Mouse (Mus musculus): ENCODE measurements around the gene Dab1. TPM values are rescaled to one million over a fixed set of nuclear protein-coding genes. Genes with fewer than 3 reads are reported as not detected.

Dab1 gene
- total and polyA plus RNA-seq, 3 experiments, result not detected

DNA sequence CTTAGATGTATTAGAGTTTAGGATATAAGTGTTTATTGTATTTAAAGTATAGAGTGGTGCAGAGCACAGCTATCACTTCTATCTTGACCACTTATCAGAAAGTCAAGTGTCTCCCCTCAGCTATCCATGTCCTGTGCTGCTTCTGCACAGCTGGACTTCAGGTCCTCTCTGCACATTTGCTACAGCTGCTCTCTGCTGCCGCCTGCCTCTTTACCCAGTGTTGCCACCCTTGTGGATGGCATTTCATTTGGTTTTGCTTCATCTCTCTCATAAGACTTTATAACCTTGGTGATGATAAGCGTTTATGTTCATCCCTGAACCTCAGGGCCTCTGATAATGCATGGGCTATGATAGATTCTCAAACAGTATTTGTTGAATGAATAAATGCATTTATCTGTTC lies 919.9 kb downstream of the Dab1 start:
- Histone ChIP-seq H3K27me3 (ENCODE audit: control insufficient read depth in 1 of 2, insufficient read depth in 2 of 2, low read length in 2 of 2) (no peaks in the 10 kb centered on the region), H3K79me2 (ENCODE audit: control insufficient read depth, insufficient read depth, low read length, poor library complexity) (no peaks in the 10 kb centered on the region), H3K4me1 (ENCODE audit: control insufficient read depth in 1 of 2, insufficient read depth in 2 of 2, low read length in 2 of 2) (no peaks in the 10 kb centered on the region), H3K36me3 (ENCODE audit: control insufficient read depth in 1 of 2, insufficient read depth in 2 of 2, low read length in 2 of 2) (no peaks in the 10 kb centered on the region), H3K27ac (ENCODE audit: control insufficient read depth, low read depth, low read length) (no peak overlapping the region), H3K9me3 (replicated peaks; ENCODE audit: insufficient read depth, low read length) (no peaks in the 10 kb centered on the region; the same call in 1 of the 2 replicates), H3K4me3 (ENCODE audit: control insufficient read depth in 1 of 2, insufficient read depth in 1 of 2, low read depth in 2 of 2, low read length in 2 of 2) (no peak overlapping the region), H3K9ac (ENCODE audit: control insufficient read depth, low read depth, low read length, poor library complexity, severe bottlenecking) (no peak overlapping the region)
- no peak for DNase-seq (ENCODE audit: low read depth, low spot score)
- TF ChIP-seq TAL1 (IDR thresholded peaks at IDR 0.05; ENCODE audit: low read length) (no peak), SIN3A (IDR thresholded peaks at IDR 0.05; ENCODE audit: low read length) (no peak), ETS1 (IDR thresholded peaks at IDR 0.05; ENCODE audit: low read depth, low read length) (no peak), POLR2AphosphoS2 (IDR thresholded peaks at IDR 0.05; ENCODE audit: low read length) (no peak), EP300 (IDR thresholded peaks at IDR 0.05; ENCODE audit: low read depth in 1 of 2, low read length in 2 of 2) (no peak), POLR2AphosphoS5 (IDR thresholded peaks at IDR 0.05; ENCODE audit: borderline replicate concordance, low read depth, low read length) (no peak), RCOR1 (IDR thresholded peaks at IDR 0.05; ENCODE audit: low read depth, low read length) (no peak), POLR2A (IDR thresholded peaks at IDR 0.05; ENCODE audit: control insufficient read depth in 1 of 2, insufficient read depth in 1 of 2, low read depth in 1 of 2, low read length in 2 of 2, poor library complexity in 1 of 2) (no peak), MYB (IDR thresholded peaks at IDR 0.05; ENCODE audit: low read depth, low read length) (no peak), RAD21 (IDR thresholded peaks at IDR 0.05; ENCODE audit: low read depth, low read length) (no peak), MEF2A (IDR thresholded peaks at IDR 0.05; ENCODE audit: extremely low read depth, insufficient replicate concordance, low read depth, low read length, poor library complexity, severe bottlenecking) (no peak), UBTF (IDR thresholded peaks at IDR 0.05; ENCODE audit: borderline replicate concordance, insufficient read depth, low read depth, low read length) (no peak)

- no peaks in the 10 kb centered on the region for H3K4me1 ChIP-seq (ENCODE audit: control insufficient read depth in 1 of 2, insufficient read depth in 2 of 2, low read length in 2 of 2)
- TF ChIP-seq CHD2 (IDR thresholded peaks at IDR 0.05; ENCODE audit: low read length) (no peak), RCOR1 (IDR thresholded peaks at IDR 0.05; ENCODE audit: low read depth, low read length) (no peak), CTCF (IDR thresholded peaks at IDR 0.05 in 2 of 3, conservative IDR thresholded peaks at IDR 0.05 in 1 of 3; ENCODE audit: control insufficient read depth in 1 of 3, insufficient read depth in 1 of 3, low read depth in 2 of 3, low read length in 3 of 3, poor library complexity in 1 of 3, severe bottlenecking in 1 of 3) (no peak), ELF1 (IDR thresholded peaks at IDR 0.05; ENCODE audit: low read depth, low read length) (no peak), JUND (IDR thresholded peaks at IDR 0.05; ENCODE audit: low read depth, low read length) (no peak), E2F4 (IDR thresholded peaks at IDR 0.05; ENCODE audit: borderline replicate concordance, low read depth, low read length) (no peak), GATA1 (IDR thresholded peaks at IDR 0.05; ENCODE audit: low read depth, low read length) (no peak), POLR2AphosphoS5 (IDR thresholded peaks at IDR 0.05; ENCODE audit: borderline replicate concordance, low read depth, low read length) (no peak), MYC (IDR thresholded peaks at IDR 0.05; ENCODE audit: low read depth, low read length) (no peak), MAFK (IDR thresholded peaks at IDR 0.05; ENCODE audit: borderline replicate concordance, low read depth, low read length) (no peak), MYB (IDR thresholded peaks at IDR 0.05; ENCODE audit: low read depth, low read length) (no peak), ZC3H11A (IDR thresholded peaks at IDR 0.05; ENCODE audit: low read depth, low read length) (no peak), MEF2A (IDR thresholded peaks at IDR 0.05; ENCODE audit: extremely low read depth, insufficient replicate concordance, low read depth, low read length, poor library complexity, severe bottlenecking) (no peak)
- no peaks in the 10 kb centered on the region; the same call in 1 of the 2 replicates for H3K9me3 ChIP-seq (replicated peaks; ENCODE audit: insufficient read depth, low read length)
- H3K9ac ChIP-seq (ENCODE audit: control insufficient read depth, low read depth, low read length, poor library complexity, severe bottlenecking), result no peak overlapping the region
- DNase-seq (ENCODE audit: low read depth, low spot score), result no peak
- H3K27me3 ChIP-seq (ENCODE audit: control insufficient read depth in 1 of 2, insufficient read depth in 2 of 2, low read length in 2 of 2), result no peaks in the 10 kb centered on the region
- H3K36me3 ChIP-seq (ENCODE audit: control insufficient read depth in 1 of 2, insufficient read depth in 2 of 2, low read length in 2 of 2), result no peaks in the 10 kb centered on the region
- H3K79me2 ChIP-seq (ENCODE audit: control insufficient read depth, insufficient read depth, low read length, poor library complexity), result no peaks in the 10 kb centered on the region
- H3K27ac ChIP-seq (ENCODE audit: control insufficient read depth, low read depth, low read length), result no peak overlapping the region
- H3K4me3 ChIP-seq (ENCODE audit: control insufficient read depth in 1 of 2, insufficient read depth in 1 of 2, low read depth in 2 of 2, low read length in 2 of 2), result no peak overlapping the region
Observed at GRCm38 (mm10) chr4:104547091-104547490, 927.9 kb downstream of the Dab1 start.

Measured in MEL (cell line).